Mouse (Mus musculus) stomach, postnatal 0 days (tissue): ENCODE measurements at regions not wholly inside any gene's neighbourhood (a gene's known extent, or its start where the extent isn't known, plus 50 kb on each side); places are given as distances from the start of the nearest gene placed in this dataset.

Experiments
- CTCF ChIP-seq: IDR thresholded peaks from 2 replicates; pipeline ENCODE4 v1.5.1; 2016; ENCODE audit warnings: antibody characterized with exemption, low read depth, mild to moderate bottlenecking, moderate library complexity
- EP300 ChIP-seq: optimal IDR thresholded peaks from 2 replicates; pipeline ENCODE3; 2016; ENCODE audit warnings: antibody characterized with exemption

DNA sequence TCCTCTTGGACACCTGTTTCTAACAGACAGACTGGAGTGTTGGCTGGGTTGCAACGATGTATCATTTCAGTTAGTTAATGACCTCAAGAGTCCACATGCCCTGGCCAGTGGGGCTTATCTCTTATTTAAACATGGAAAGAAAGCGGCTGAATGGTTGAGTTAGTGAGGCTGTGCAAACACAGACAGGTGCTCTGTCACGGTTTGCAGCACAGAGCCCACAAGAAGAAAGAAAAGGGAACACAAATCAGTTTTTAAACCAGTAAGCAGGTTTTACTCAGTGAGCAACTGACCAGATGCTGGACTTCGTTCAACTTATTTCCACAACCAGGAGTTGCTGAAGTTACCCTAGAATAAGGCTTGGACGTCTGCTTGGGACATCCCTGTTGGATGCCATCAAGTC, 86.3 kb downstream of the Qrsl1 start:
- TF ChIP-seq EP300 (no peak), CTCF (no peak)
